Mouse (Mus musculus) spleen, adult 2 months (tissue): Measurements from ENCODE around the gene 2810004N23Rik.

Experiments
- CTCF ChIP-seq: fragments of 200-500 bp; IDR thresholded peaks from 2 replicates; pipeline ENCODE4 v1.5.1; 2011; ENCODE audit warnings: mild to moderate bottlenecking, inconsistent platforms; ENCODE audit not compliant: insufficient read depth, insufficient read length, insufficient replicate concordance; ENCODE audit errors: extremely low read depth
- POLR2A ChIP-seq: fragments of 200-500 bp; IDR thresholded peaks from 2 replicates; pipeline ENCODE4 v1.6.1; 2011; ENCODE audit warnings: low read depth, low read length, inconsistent platforms

GRCm38 (mm10) chr8:124862321-124863162 is at the start of gene 2810004N23Rik, which contains the start of gene Gnpat:
- TF ChIP-seq POLR2A: peak; percentile 83
- TF ChIP-seq CTCF: no peak
